Mouse (Mus musculus) CH12.LX (cell line): ENCODE data around the gene Nfic. TPM values are rescaled to one million over a fixed set of nuclear protein-coding genes. Genes with fewer than 3 reads are reported as not detected.

Experiments used
- DNase-seq: peaks from one replicate; pipeline ENCODE4 v3.0.0-alpha.2; 2013; ENCODE audit errors: extremely low read depth
- H3K27ac ChIP-seq: 2 replicates; pipeline ENCODE4 v1.5.1; 2012; ENCODE audit warnings: low read depth, mild to moderate bottlenecking, control low read depth, moderate library complexity; ENCODE audit not compliant: insufficient read depth
- H3K27me3 ChIP-seq: replicated peaks from 2 replicates; pipeline ENCODE3; 2012; ENCODE audit warnings: inconsistent platforms
- H3K36me3 ChIP-seq, 2 experiments: replicated peaks in 1 of 2; 2 replicates each; pipeline versions ENCODE3 to v1.6.1; 2012; ENCODE audit warnings: inconsistent platforms in 1 of 2, low read length in 1 of 2, mild to moderate bottlenecking in 1 of 2, mixed read lengths in 1 of 2, moderate library complexity in 1 of 2; ENCODE audit not compliant: control insufficient read depth in 1 of 2, insufficient read depth in 1 of 2
- H3K4me1 ChIP-seq, 2 experiments: 2 replicates each; pipeline ENCODE4 v1.6.1; 2012; ENCODE audit warnings: inconsistent platforms in 1 of 2, moderate library complexity in 1 of 2; ENCODE audit not compliant: insufficient read depth in 2 of 2, control insufficient read depth in 1 of 2
- H3K4me2 ChIP-seq: 2 replicates; pipeline ENCODE4 v1.6.1; 2012; ENCODE audit warnings: low read depth, mild to moderate bottlenecking, control low read depth; ENCODE audit not compliant: poor library complexity, insufficient read depth, severe bottlenecking
- H3K4me3 ChIP-seq, 3 experiments: fragments of 150-350 bp in 1 of 3; sonication (generic) in 1 of 3; replicated peaks in 1 of 3; 2 replicates each; pipeline versions ENCODE3 to v1.5.1; 2011 to 2012; ENCODE audit warnings: low read depth in 2 of 3, low read length in 2 of 3, mild to moderate bottlenecking in 2 of 3, moderate library complexity in 2 of 3, control low read depth in 1 of 3, improper control_type of control experiment in 1 of 3, inconsistent platforms in 1 of 3, mixed read lengths in 1 of 3; ENCODE audit not compliant: poor library complexity in 1 of 3
- H3K79me2 ChIP-seq: replicated peaks from 2 replicates; pipeline ENCODE4 v1.6.1; 2012; ENCODE audit warnings: mild to moderate bottlenecking, moderate library complexity; ENCODE audit not compliant: control insufficient read depth, poor library complexity, insufficient read depth, severe bottlenecking; ENCODE audit errors: extremely low read depth
- H3K9ac ChIP-seq: 2 replicates; pipeline ENCODE4 v1.6.1; 2012; ENCODE audit warnings: low read depth, mild to moderate bottlenecking, control low read depth, moderate library complexity; ENCODE audit not compliant: insufficient read depth
- H3K9me3 ChIP-seq: replicated peaks from 2 replicates; pipeline ENCODE3; 2012; ENCODE audit warnings: low read length, inconsistent platforms, mixed read lengths
- BHLHE40 ChIP-seq: IDR thresholded peaks from 2 replicates; pipeline ENCODE4 v1.6.1; 2011; ENCODE audit warnings: mild to moderate bottlenecking, low read depth, low read length, improper control_type of control experiment
- CHD1 ChIP-seq: IDR thresholded peaks from 2 replicates; pipeline ENCODE4 v1.6.1; 2012; ENCODE audit warnings: low read depth, low read length, improper control_type of control experiment, inconsistent platforms
- CHD2 ChIP-seq: IDR thresholded peaks from 2 replicates; pipeline ENCODE4 v1.6.1; 2011; ENCODE audit warnings: low read length, improper control_type of control experiment
- CTCF ChIP-seq, 2 experiments: IDR thresholded peaks in 1 of 2; conservative IDR thresholded peaks in 1 of 2; 2 replicates each; pipeline ENCODE4 v1.5.1; 2011 to 2012; ENCODE audit warnings: low read depth in 2 of 2, low read length in 2 of 2, improper control_type of control experiment in 1 of 2, inconsistent platforms in 1 of 2, mild to moderate bottlenecking in 1 of 2, moderate library complexity in 1 of 2
- ELF1 ChIP-seq: IDR thresholded peaks from 2 replicates; pipeline ENCODE4 v1.6.1; 2014; ENCODE audit warnings: low read depth, mild to moderate bottlenecking, inconsistent platforms, low read length, improper control_type of control experiment
- EP300 ChIP-seq: IDR thresholded peaks from 2 replicates; pipeline ENCODE4 v1.6.1; 2011; ENCODE audit warnings: low read length, improper control_type of control experiment
- ETS1 ChIP-seq: conservative IDR thresholded peaks from 2 replicates; pipeline ENCODE4 v1.6.1; 2012; ENCODE audit warnings: low read depth, mild to moderate bottlenecking, inconsistent platforms, low read length, improper control_type of control experiment, moderate library complexity
- GABPA ChIP-seq: IDR thresholded peaks from 2 replicates; pipeline ENCODE4 v1.6.1; 2012; ENCODE audit warnings: low read depth, low read length, improper control_type of control experiment, inconsistent platforms; ENCODE audit not compliant: insufficient replicate concordance
- HCFC1 ChIP-seq: IDR thresholded peaks from 2 replicates; pipeline ENCODE4 v1.6.1; 2012; ENCODE audit warnings: low read depth, mild to moderate bottlenecking, inconsistent platforms, low read length, improper control_type of control experiment
- IRF4 ChIP-seq: IDR thresholded peaks from 2 replicates; pipeline ENCODE4 v1.6.1; 2014; ENCODE audit warnings: low read depth, mild to moderate bottlenecking, inconsistent platforms, low read length, improper control_type of control experiment
- JUN ChIP-seq: IDR thresholded peaks from 2 replicates; pipeline ENCODE4 v1.6.1; 2011; ENCODE audit warnings: low read depth, mild to moderate bottlenecking, low read length, improper control_type of control experiment, moderate library complexity; ENCODE audit not compliant: insufficient read depth
- JUND ChIP-seq: conservative IDR thresholded peaks from 2 replicates; pipeline ENCODE4 v1.6.1; 2011; ENCODE audit warnings: low read depth, low read length, improper control_type of control experiment
- KAT2A ChIP-seq: IDR thresholded peaks from 2 replicates; pipeline ENCODE4 v1.6.1; 2012; ENCODE audit warnings: low read length, improper control_type of control experiment, inconsistent platforms; ENCODE audit not compliant: insufficient replicate concordance
- MAFK ChIP-seq: IDR thresholded peaks from 2 replicates; pipeline ENCODE4 v1.6.1; 2011; ENCODE audit warnings: low read length, improper control_type of control experiment; ENCODE audit not compliant: insufficient replicate concordance
- MAX ChIP-seq: IDR thresholded peaks from 2 replicates; pipeline ENCODE4 v1.6.1; 2011; ENCODE audit warnings: low read length, improper control_type of control experiment
- MAZ ChIP-seq: IDR thresholded peaks from 2 replicates; pipeline ENCODE4 v1.6.1; 2012; ENCODE audit warnings: low read depth, mild to moderate bottlenecking, inconsistent platforms, low read length, improper control_type of control experiment, moderate library complexity
- MEF2A ChIP-seq: IDR thresholded peaks from 2 replicates; pipeline ENCODE4 v1.6.1; 2014; ENCODE audit warnings: low read depth, mild to moderate bottlenecking, inconsistent platforms, low read length, improper control_type of control experiment, borderline replicate concordance
- MXI1 ChIP-seq: IDR thresholded peaks from 2 replicates; pipeline ENCODE4 v1.6.1; 2011; ENCODE audit warnings: mild to moderate bottlenecking, low read depth, low read length, improper control_type of control experiment
- MYC ChIP-seq: IDR thresholded peaks from 2 replicates; pipeline ENCODE4 v1.6.1; 2011; ENCODE audit warnings: low read depth, mild to moderate bottlenecking, improper control_type of control experiment, low read length
- NELFE ChIP-seq: IDR thresholded peaks from 2 replicates; pipeline ENCODE4 v1.6.1; 2011; ENCODE audit warnings: low read depth, low read length, improper control_type of control experiment
- POLR2A ChIP-seq: IDR thresholded peaks from 2 replicates; pipeline ENCODE4 v1.6.1; 2011; ENCODE audit warnings: low read depth, mild to moderate bottlenecking, improper control_type of control experiment, low read length
- POLR2AphosphoS2 ChIP-seq: IDR thresholded peaks from 2 replicates; pipeline ENCODE4 v1.6.1; 2011; ENCODE audit warnings: low read depth, low read length, improper control_type of control experiment
- RAD21 ChIP-seq: IDR thresholded peaks from 2 replicates; pipeline ENCODE4 v1.6.1; 2011; ENCODE audit warnings: low read depth, mild to moderate bottlenecking, low read length, improper control_type of control experiment, moderate library complexity
- RCOR1 ChIP-seq: conservative IDR thresholded peaks from 2 replicates; pipeline ENCODE4 v1.6.1; 2012; ENCODE audit warnings: low read depth, mild to moderate bottlenecking, inconsistent platforms, low read length, improper control_type of control experiment
- TBP ChIP-seq: conservative IDR thresholded peaks from 2 replicates; pipeline ENCODE4 v1.6.1; 2011; ENCODE audit warnings: low read depth, low read length, improper control_type of control experiment
- TCF12 ChIP-seq: IDR thresholded peaks from 2 replicates; pipeline ENCODE4 v1.6.1; 2014; ENCODE audit warnings: low read depth, mild to moderate bottlenecking, inconsistent platforms, low read length, improper control_type of control experiment
- UBTF ChIP-seq: IDR thresholded peaks from 2 replicates; pipeline ENCODE4 v1.6.1; 2012; ENCODE audit warnings: low read depth, mild to moderate bottlenecking, inconsistent platforms, low read length, improper control_type of control experiment, moderate library complexity
- USF1 ChIP-seq: IDR thresholded peaks from 2 replicates; pipeline ENCODE4 v1.6.1; 2014; ENCODE audit warnings: low read depth, mild to moderate bottlenecking, inconsistent platforms, low read length, improper control_type of control experiment
- USF2 ChIP-seq: conservative IDR thresholded peaks from 2 replicates; pipeline ENCODE4 v1.6.1; 2011; ENCODE audit warnings: low read depth, low read length, improper control_type of control experiment
- ZC3H11A ChIP-seq: IDR thresholded peaks from 2 replicates; pipeline ENCODE4 v1.6.1; 2012; ENCODE audit warnings: low read depth, mild to moderate bottlenecking, inconsistent platforms, low read length, improper control_type of control experiment
- ZKSCAN1 ChIP-seq: IDR thresholded peaks from 2 replicates; pipeline ENCODE4 v1.6.1; 2012; ENCODE audit warnings: low read depth, inconsistent platforms, low read length, improper control_type of control experiment, borderline replicate concordance
- ZMIZ1 ChIP-seq: IDR thresholded peaks from 2 replicates; pipeline ENCODE4 v1.6.1; 2012; ENCODE audit warnings: low read depth, mild to moderate bottlenecking, inconsistent platforms, low read length, improper control_type of control experiment
- ZNF384 ChIP-seq: IDR thresholded peaks from 2 replicates; pipeline ENCODE4 v1.6.1; 2012; ENCODE audit warnings: low read depth, low read length, improper control_type of control experiment, inconsistent platforms
- dilution Hi-C: fragments of 300-500 bp; cut with MboI; formaldehyde crosslinking; loops from 2 replicates; pipeline ENCODE4 v1.14.3; 2020; ENCODE audit warnings: low sequenced_read_pairs; ENCODE audit not compliant: extremely low pct_unique_long_range_greater_than_20kb, extremely low pct_ligation_motif_present
- in situ Hi-C: fragments of 300-500 bp; cut with MboI; formaldehyde crosslinking; loops from 3 replicates; pipeline ENCODE4 v1.14.3; 2019; ENCODE audit warnings: low sequenced_read_pairs, low pct_ligation_motif_present, low pct_unique_long_range_greater_than_20kb, mixed read lengths
- polyA plus RNA-seq: library from polyadenylated mRNA; unstranded; fragments of >175 nt; gene quantifications from 2 replicates; pipeline ENCODE4 v1.2.1, GENCODE M21; 2012; ENCODE audit warnings: low read depth; ENCODE audit not compliant: insufficient read length
- total RNA-seq, 2 experiments: library from RNA; depleted of rRNA; stranded (reverse); fragments of 300-350 nt in 1 of 2; fragments of >200 nt in 1 of 2; gene quantifications; 2 replicates each; pipeline ENCODE4 v1.2.3; 2012 to 2014

The Nfic gene
- total and polyA plus RNA-seq, 3 experiments, result 0.07 to 4.7 (median 4.0) TPM

- TF ChIP-seq ELF1 (peak; percentile 56), CTCF (conservative IDR thresholded peaks at IDR 0.05 in 1 of 2, IDR thresholded peaks at IDR 0.05 in 1 of 2; ENCODE audit: low read depth in 2 of 2, low read length in 2 of 2) (no peak), NELFE (peak; percentile 43), HCFC1 (peak; percentile 62), MEF2A (0 out of 2 replicates have a peak, but pooled peaks have one; percentile 12), JUN (no peak), UBTF (peak; percentile 78), ZKSCAN1 (no peak)
- TF ChIP-seq, all 38 proteins: peak for 16
These were observed 98.2 kb downstream of the Nfic start, which contains the start of gene Mfsd12 (continued) for GRCm38 (mm10) chr10:81356991-81357844.

- Histone ChIP-seq H3K27ac (peak overlapping the region; percentile 43), H3K4me1 (peaks cover 22 to 67% of the 10 kb centered on the region in 2 experiments), H3K9me3 (no peaks in the 10 kb centered on the region), H3K27me3 (no peaks in the 10 kb centered on the region), H3K9ac (peak overlapping the region; percentile 41), H3K4me2 (peak overlapping the region; percentile 58), H3K79me2 (no peaks in the 10 kb centered on the region; the same call in 1 of the 2 replicates), H3K4me3 (peak overlapping the region; percentile 27 to 92 (median 37)), H3K36me3 (peaks cover 7 to 21% of the 10 kb centered on the region in 2 experiments)
- dilution Hi-C loops (no loop called here), in situ Hi-C loops (loop anchor here (10.0 kb wide), 1 partner anchor 162 kb away; no protein-coding TSS in a partner anchor)
- DNase-seq, result peak; percentile 86
- TF ChIP-seq ZNF384, result no peak
- no peak for TF ChIP-seq UBTF
- peak; percentile 59; the same call in 1 of the 2 replicates for TF ChIP-seq TCF12
- no peak for TF ChIP-seq RCOR1
- TF ChIP-seq MEF2A, result 0 out of 2 replicates have a peak, but pooled peaks have one; percentile 12
- TF ChIP-seq USF1, result 0 out of 2 replicates have a peak, but pooled peaks have one; percentile 11
- peak; percentile 82 for TF ChIP-seq BHLHE40
- peak; percentile 97 for TF ChIP-seq MYC
- TF ChIP-seq EP300, result no peak
- TF ChIP-seq POLR2A, result peak; percentile 46; the same call in 1 of the 2 replicates
- TF ChIP-seq KAT2A, result no peak
- TF ChIP-seq USF2, result 0 out of 2 replicates have a peak, but pooled peaks have one; percentile 18
- peak; percentile 95 for TF ChIP-seq MAX
- no peak for TF ChIP-seq MAZ
- 0 out of 2 replicates have a peak, but pooled peaks have one; percentile 39 for TF ChIP-seq ETS1
- no peak for TF ChIP-seq ELF1
- TF ChIP-seq NELFE, result no peak
- TF ChIP-seq CHD2, result 0 out of 2 replicates have a peak, but pooled peaks have one; percentile 25
- TF ChIP-seq ZMIZ1, result no peak
- no peak for TF ChIP-seq CHD1
- TF ChIP-seq RAD21, result no peak
- TF ChIP-seq TBP, result 0 out of 2 replicates have a peak, but pooled peaks have one; percentile 36
- TF ChIP-seq GABPA, result no peak
- no peak for TF ChIP-seq IRF4
- no peak for TF ChIP-seq ZC3H11A
- TF ChIP-seq POLR2AphosphoS2, result no peak
- TF ChIP-seq MXI1, result peak; percentile 81; the same call in 1 of the 2 replicates
- no peak for TF ChIP-seq CTCF (conservative IDR thresholded peaks at IDR 0.05 in 1 of 2, IDR thresholded peaks at IDR 0.05 in 1 of 2; ENCODE audit: low read depth in 2 of 2, low read length in 2 of 2)
- TF ChIP-seq MAFK, result no peak
- TF ChIP-seq JUND, result no peak
These were observed 99.0 kb downstream of the Nfic start for GRCm38 (mm10) chr10:81356352-81356990.
